Mouse (Mus musculus): ENCODE data around the gene Il1rapl2.

Il1rapl2 gene

GRCm38 (mm10) chrX:138433794-138434193 is 863.4 kb downstream of the Il1rapl2 start:
- no peaks in the 10 kb centered on the region for H3K9me3 ChIP-seq (ENCODE audit: low read length)
- H3K4me3 ChIP-seq (replicated peaks; ENCODE audit: low read length): no peak overlapping the region
- H3K27me3 ChIP-seq (ENCODE audit: insufficient read depth, low read length): no peaks in the 10 kb centered on the region
- TF ChIP-seq POU5F1 (IDR thresholded peaks at IDR 0.05; ENCODE audit: borderline replicate concordance, low read length): no peak
- no peak for TF ChIP-seq CTCF (conservative IDR thresholded peaks at IDR 0.05; ENCODE audit: low read length)
- no peak for TF ChIP-seq NANOG (IDR thresholded peaks at IDR 0.05; ENCODE audit: borderline replicate concordance, low read length)
- no peaks in the 10 kb centered on the region for H3K4me1 ChIP-seq (replicated peaks; ENCODE audit: low read depth, low read length)
- H3K36me3 ChIP-seq (ENCODE audit: insufficient read depth, low read length): no peaks in the 10 kb centered on the region

GRCm38 (mm10) chrX:138437939-138438338 is 867.5 kb downstream of the Il1rapl2 start:
- H3K36me3 ChIP-seq (ENCODE audit: insufficient read depth, low read length): no peaks in the 10 kb centered on the region
- no peaks in the 10 kb centered on the region for H3K9me3 ChIP-seq (ENCODE audit: low read length)
- H3K4me1 ChIP-seq (replicated peaks; ENCODE audit: low read depth, low read length): no peaks in the 10 kb centered on the region
- TF ChIP-seq NANOG (IDR thresholded peaks at IDR 0.05; ENCODE audit: borderline replicate concordance, low read length): no peak
- no peak for TF ChIP-seq POU5F1 (IDR thresholded peaks at IDR 0.05; ENCODE audit: borderline replicate concordance, low read length)
- TF ChIP-seq CTCF (conservative IDR thresholded peaks at IDR 0.05; ENCODE audit: low read length): no peak
- no peaks in the 10 kb centered on the region for H3K27me3 ChIP-seq (ENCODE audit: insufficient read depth, low read length)
- H3K4me3 ChIP-seq (replicated peaks; ENCODE audit: low read length): no peak overlapping the region

- Histone ChIP-seq H3K9me3 (ENCODE audit: low read length) (no peaks in the 10 kb centered on the region), H3K4me3 (replicated peaks; ENCODE audit: low read length) (no peak overlapping the region), H3K27me3 (ENCODE audit: insufficient read depth, low read length) (no peaks in the 10 kb centered on the region), H3K4me1 (replicated peaks; ENCODE audit: low read depth, low read length) (no peaks in the 10 kb centered on the region), H3K36me3 (ENCODE audit: insufficient read depth, low read length) (no peaks in the 10 kb centered on the region)
- no peak for TF ChIP-seq POU5F1 (IDR thresholded peaks at IDR 0.05; ENCODE audit: borderline replicate concordance, low read length)
- TF ChIP-seq CTCF (conservative IDR thresholded peaks at IDR 0.05; ENCODE audit: low read length): no peak
These were observed 879.4 kb downstream of the Il1rapl2 start for GRCm38 (mm10) chrX:138449856-138450255.

- Histone ChIP-seq H3K4me1 (replicated peaks; ENCODE audit: low read depth, low read length) (no peaks in the 10 kb centered on the region), H3K9me3 (ENCODE audit: low read length) (no peaks in the 10 kb centered on the region), H3K27me3 (ENCODE audit: insufficient read depth, low read length) (no peaks in the 10 kb centered on the region), H3K36me3 (ENCODE audit: insufficient read depth, low read length) (no peaks in the 10 kb centered on the region), H3K4me3 (replicated peaks; ENCODE audit: low read length) (no peak overlapping the region)
- TF ChIP-seq CTCF (conservative IDR thresholded peaks at IDR 0.05; ENCODE audit: low read length) (no peak), POU5F1 (IDR thresholded peaks at IDR 0.05; ENCODE audit: borderline replicate concordance, low read length) (no peak), NANOG (IDR thresholded peaks at IDR 0.05; ENCODE audit: borderline replicate concordance, low read length) (no peak)
These were observed 908.1 kb downstream of the Il1rapl2 start for GRCm38 (mm10) chrX:138478488-138478887.

- no peaks in the 10 kb centered on the region for H3K9me3 ChIP-seq (ENCODE audit: low read length)
- H3K4me3 ChIP-seq (replicated peaks; ENCODE audit: low read length): no peak overlapping the region
- no peaks in the 10 kb centered on the region for H3K4me1 ChIP-seq (replicated peaks; ENCODE audit: low read depth, low read length)
- TF ChIP-seq POU5F1 (IDR thresholded peaks at IDR 0.05; ENCODE audit: borderline replicate concordance, low read length) (no peak), NANOG (IDR thresholded peaks at IDR 0.05; ENCODE audit: borderline replicate concordance, low read length) (no peak), CTCF (conservative IDR thresholded peaks at IDR 0.05; ENCODE audit: low read length) (no peak)
- H3K27me3 ChIP-seq (ENCODE audit: insufficient read depth, low read length): no peaks in the 10 kb centered on the region
- H3K36me3 ChIP-seq (ENCODE audit: insufficient read depth, low read length): no peaks in the 10 kb centered on the region
These were observed 930.1 kb downstream of the Il1rapl2 start for GRCm38 (mm10) chrX:138500510-138500909.

GRCm38 (mm10) chrX:138505049-138505448 is 934.6 kb downstream of the Il1rapl2 start:
- no peak overlapping the region for H3K4me3 ChIP-seq (replicated peaks; ENCODE audit: low read length)
- TF ChIP-seq POU5F1 (IDR thresholded peaks at IDR 0.05; ENCODE audit: borderline replicate concordance, low read length) (no peak), NANOG (IDR thresholded peaks at IDR 0.05; ENCODE audit: borderline replicate concordance, low read length) (no peak), CTCF (conservative IDR thresholded peaks at IDR 0.05; ENCODE audit: low read length) (no peak)
- no peaks in the 10 kb centered on the region for H3K36me3 ChIP-seq (ENCODE audit: insufficient read depth, low read length)
- H3K27me3 ChIP-seq (ENCODE audit: insufficient read depth, low read length): no peaks in the 10 kb centered on the region
- H3K9me3 ChIP-seq (ENCODE audit: low read length): no peaks in the 10 kb centered on the region
- H3K4me1 ChIP-seq (replicated peaks; ENCODE audit: low read depth, low read length): no peaks in the 10 kb centered on the region

GRCm38 (mm10) chrX:138620106-138620505 is 1049.7 kb downstream of the Il1rapl2 start:
- H3K9me3 ChIP-seq (ENCODE audit: low read length): no peaks in the 10 kb centered on the region
- H3K4me1 ChIP-seq (replicated peaks; ENCODE audit: low read depth, low read length): no peaks in the 10 kb centered on the region
- no peak for TF ChIP-seq POU5F1 (IDR thresholded peaks at IDR 0.05; ENCODE audit: borderline replicate concordance, low read length)
- TF ChIP-seq CTCF (conservative IDR thresholded peaks at IDR 0.05; ENCODE audit: low read length): no peak
- TF ChIP-seq NANOG (IDR thresholded peaks at IDR 0.05; ENCODE audit: borderline replicate concordance, low read length): no peak
- H3K36me3 ChIP-seq (ENCODE audit: insufficient read depth, low read length): no peaks in the 10 kb centered on the region
- no peak overlapping the region for H3K4me3 ChIP-seq (replicated peaks; ENCODE audit: low read length)
- H3K27me3 ChIP-seq (ENCODE audit: insufficient read depth, low read length): no peaks in the 10 kb centered on the region

- Histone ChIP-seq H3K4me1 (replicated peaks; ENCODE audit: low read depth, low read length) (no peaks in the 10 kb centered on the region), H3K4me3 (replicated peaks; ENCODE audit: low read length) (no peak overlapping the region)
- no peak for TF ChIP-seq POU5F1 (IDR thresholded peaks at IDR 0.05; ENCODE audit: borderline replicate concordance, low read length)
- TF ChIP-seq NANOG (IDR thresholded peaks at IDR 0.05; ENCODE audit: borderline replicate concordance, low read length): no peak
- no peak for TF ChIP-seq CTCF (conservative IDR thresholded peaks at IDR 0.05; ENCODE audit: low read length)
These were observed 1054.9 kb downstream of the Il1rapl2 start for GRCm38 (mm10) chrX:138625311-138625710.

GRCm38 (mm10) chrX:138722372-138722771 is 1152.0 kb downstream of the Il1rapl2 start:
- Histone ChIP-seq H3K4me3 (replicated peaks; ENCODE audit: low read length) (no peak overlapping the region), H3K4me1 (replicated peaks; ENCODE audit: low read depth, low read length) (no peaks in the 10 kb centered on the region), H3K9me3 (ENCODE audit: low read length) (no peaks in the 10 kb centered on the region), H3K27me3 (ENCODE audit: insufficient read depth, low read length) (no peaks in the 10 kb centered on the region), H3K36me3 (ENCODE audit: insufficient read depth, low read length) (no peaks in the 10 kb centered on the region)
- TF ChIP-seq POU5F1 (IDR thresholded peaks at IDR 0.05; ENCODE audit: borderline replicate concordance, low read length) (no peak), NANOG (IDR thresholded peaks at IDR 0.05; ENCODE audit: borderline replicate concordance, low read length) (no peak), CTCF (conservative IDR thresholded peaks at IDR 0.05; ENCODE audit: low read length) (no peak)

More at GRCm38 (mm10) chrX:138625311-138625710, 1054.9 kb downstream of the Il1rapl2 start:
- H3K27me3 ChIP-seq (ENCODE audit: insufficient read depth, low read length): no peaks in the 10 kb centered on the region
- H3K36me3 ChIP-seq (ENCODE audit: insufficient read depth, low read length): no peaks in the 10 kb centered on the region
- H3K9me3 ChIP-seq (ENCODE audit: low read length): no peaks in the 10 kb centered on the region

All from E14TG2a.4 (cell line).